Mouse (Mus musculus): ENCODE measurements around the gene Dclk2. TPM values are rescaled to one million over a fixed set of nuclear protein-coding genes. Genes with fewer than 3 reads are reported as not detected.

Gene Dclk2
- polyA plus RNA-seq, 1 experiment from 2014 or later: 5.1 TPM

DNA sequence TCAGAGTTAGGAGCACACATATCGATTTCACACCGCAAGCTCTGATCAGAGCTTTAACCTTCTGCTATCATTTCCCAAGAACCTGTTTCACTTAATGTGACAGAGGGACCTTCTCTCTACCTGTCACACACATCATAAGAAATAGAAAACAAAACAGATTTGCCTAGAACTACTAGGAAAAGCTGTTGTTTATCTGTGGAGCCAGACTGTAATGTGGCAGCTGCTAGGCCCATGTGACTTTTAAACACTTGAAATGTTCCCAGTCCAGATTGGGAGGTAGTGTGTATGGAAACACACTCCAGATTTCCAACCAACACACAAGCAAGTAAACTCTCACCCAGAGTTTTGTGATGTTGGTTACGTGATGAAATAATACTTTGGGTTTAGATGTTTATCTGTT, 136.6 kb downstream of the Dclk2 start:
- H3K4me2 ChIP-seq: no peak overlapping the region
- H3K27ac ChIP-seq (ENCODE audit: poor library complexity, severe bottlenecking): no peak overlapping the region
- no peaks in the 10 kb centered on the region for H3K27me3 ChIP-seq (replicated peaks)
- H3K9me3 ChIP-seq (replicated peaks): no peaks in the 10 kb centered on the region
- no peak overlapping the region for H3K4me3 ChIP-seq
- no peak for ATAC-seq (ENCODE audit: insufficient number of reproducible peaks, low FRiP score)
- H3K36me3 ChIP-seq: no peaks in the 10 kb centered on the region
- H3K9ac ChIP-seq: no peak overlapping the region
- WGBS: 73% methylated on average over 3 of the region's 3 CpGs
- H3K4me1 ChIP-seq (replicated peaks): peaks cover 42% of the 10 kb centered on the region

DNA sequence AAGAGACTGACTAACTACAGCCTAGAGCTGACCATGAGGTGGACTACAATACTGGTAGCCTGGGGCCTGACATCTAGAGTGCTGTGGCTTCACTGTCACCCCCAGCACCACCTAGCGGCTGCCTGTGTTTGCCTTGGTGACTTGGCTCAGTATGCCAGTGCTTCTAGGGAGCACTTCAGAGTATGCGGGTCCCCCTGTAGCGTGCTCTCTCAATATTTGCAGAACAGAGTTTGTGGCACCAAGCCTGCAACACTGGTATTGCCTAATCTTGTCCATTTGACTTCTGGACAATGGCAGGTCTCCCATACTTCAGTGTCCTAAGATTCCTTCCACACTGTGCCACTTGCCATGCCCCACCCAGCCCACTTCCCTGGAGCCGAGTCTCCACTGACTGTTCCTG, 140.9 kb downstream of the Dclk2 start:
- Histone ChIP-seq H3K4me3 (no peak overlapping the region), H3K9me3 (replicated peaks) (no peaks in the 10 kb centered on the region), H3K4me1 (replicated peaks) (peaks cover 32% of the 10 kb centered on the region), H3K4me2 (no peak overlapping the region), H3K27ac (ENCODE audit: poor library complexity, severe bottlenecking) (no peak overlapping the region), H3K9ac (no peak overlapping the region), H3K27me3 (replicated peaks) (no peaks in the 10 kb centered on the region), H3K36me3 (no peaks in the 10 kb centered on the region)
- no peak for ATAC-seq (ENCODE audit: insufficient number of reproducible peaks, low FRiP score)
- 57% methylated on average over 4 of the region's 4 CpGs for WGBS

DNA sequence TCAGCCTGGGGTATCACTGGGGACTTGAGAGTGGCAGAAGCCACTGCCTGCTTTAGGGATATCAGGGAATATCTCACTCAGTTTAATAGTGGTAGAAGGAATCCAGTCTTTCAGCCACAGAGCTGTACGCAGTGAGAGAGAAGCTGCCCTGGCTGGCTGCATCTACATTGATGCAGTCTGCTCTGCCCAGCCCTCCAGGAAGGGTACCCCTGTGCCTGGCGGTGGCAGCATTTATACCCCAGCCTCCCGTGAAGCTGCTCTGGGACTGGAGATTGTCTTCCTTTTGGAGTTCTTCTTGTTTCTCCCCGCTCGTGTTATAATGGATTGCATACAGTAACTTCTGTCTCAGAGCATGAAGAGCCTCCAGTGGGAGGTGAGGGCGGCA, 145.2 kb downstream of the Dclk2 start:
- peaks cover 25% of the 10 kb centered on the region for H3K4me1 ChIP-seq (replicated peaks)
- no peaks in the 10 kb centered on the region for H3K9me3 ChIP-seq (replicated peaks)
- ATAC-seq (ENCODE audit: insufficient number of reproducible peaks, low FRiP score): no peak
- H3K9ac ChIP-seq: 0 out of 2 replicates have a peak overlapping the region, but pooled peaks have one; percentile 20
- no peaks in the 10 kb centered on the region for H3K27me3 ChIP-seq (replicated peaks)
- 76% methylated on average over 6 of the region's 6 CpGs for WGBS
- no peaks in the 10 kb centered on the region for H3K36me3 ChIP-seq
- no peak overlapping the region for H3K27ac ChIP-seq (ENCODE audit: poor library complexity, severe bottlenecking)
- no peak overlapping the region for H3K4me2 ChIP-seq
- no peak overlapping the region for H3K4me3 ChIP-seq

DNA sequence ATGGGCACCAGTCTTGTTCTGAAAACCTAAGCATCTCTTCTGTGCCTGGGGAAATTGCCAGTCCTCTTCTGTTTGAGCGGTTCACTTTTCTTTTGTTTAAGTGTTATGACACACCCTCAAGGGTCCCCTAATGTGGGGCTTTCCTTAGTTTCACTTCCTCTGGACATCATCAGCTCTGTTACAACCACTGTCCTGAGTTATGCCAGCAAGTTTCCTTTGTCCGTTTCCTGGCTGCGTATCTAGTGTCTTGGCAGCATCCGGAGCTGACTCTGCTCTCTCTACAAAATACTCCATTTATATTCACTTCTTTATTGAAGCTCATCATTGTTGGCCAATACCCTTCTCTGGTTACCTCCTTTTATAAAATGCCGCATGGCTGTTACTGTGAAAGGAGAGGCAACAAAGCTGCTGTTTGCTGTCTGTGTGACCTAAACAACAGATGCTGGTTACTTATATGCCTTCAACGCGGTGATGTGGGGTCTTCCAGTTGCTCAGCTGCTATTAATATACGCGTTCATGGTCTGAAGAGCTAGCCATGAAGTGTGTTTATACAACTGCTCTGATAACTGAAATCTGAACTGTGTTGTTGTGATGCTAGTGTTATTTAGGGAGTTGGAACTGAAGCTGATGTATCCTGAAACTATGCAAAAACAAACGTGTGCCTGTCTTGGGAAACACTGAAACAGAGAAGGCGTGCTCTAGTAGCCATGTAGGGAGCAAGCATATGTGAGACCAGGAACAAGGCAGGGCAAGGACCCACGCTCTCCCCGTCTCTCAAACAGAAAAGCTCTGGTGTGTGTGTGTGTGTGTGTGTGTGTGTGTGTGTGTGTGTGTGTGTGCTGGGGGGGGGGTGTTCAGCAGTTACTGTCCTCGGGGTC, 145.8 kb downstream of the Dclk2 start:
- no peaks in the 10 kb centered on the region for H3K27me3 ChIP-seq (replicated peaks)
- no peaks in the 10 kb centered on the region for H3K9me3 ChIP-seq (replicated peaks)
- 55% methylated on average over 14 of the region's 14 CpGs for WGBS
- peak overlapping the region; percentile 65; the same call in 1 of the 2 replicates for H3K27ac ChIP-seq (ENCODE audit: poor library complexity, severe bottlenecking)
- peak; percentile 40; the same call in 1 of the 2 replicates for ATAC-seq (ENCODE audit: insufficient number of reproducible peaks, low FRiP score)
- H3K9ac ChIP-seq: no peak overlapping the region
- H3K4me3 ChIP-seq: no peak overlapping the region
- H3K4me2 ChIP-seq: no peak overlapping the region
- H3K4me1 ChIP-seq (replicated peaks): peaks cover 25% of the 10 kb centered on the region
- no peaks in the 10 kb centered on the region for H3K36me3 ChIP-seq

DNA sequence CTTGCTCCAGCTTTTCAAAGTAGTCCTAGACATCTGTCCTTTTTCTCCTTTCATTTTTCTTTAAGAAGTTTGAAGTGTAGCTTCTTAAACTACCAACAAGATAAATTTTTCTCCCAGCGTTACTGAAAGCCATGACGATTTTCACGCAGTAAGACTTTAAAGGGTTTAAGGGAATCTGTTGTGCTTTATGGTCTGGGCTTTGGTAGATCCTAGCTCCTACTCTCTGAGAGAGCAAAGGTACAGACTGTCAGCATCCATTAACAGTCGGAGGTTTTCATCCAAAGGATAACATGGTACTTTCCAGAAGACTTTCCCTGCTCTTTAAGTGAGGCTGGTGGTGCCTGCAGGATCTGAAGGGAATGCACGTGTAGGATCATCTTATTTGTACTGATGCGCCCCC, 151.7 kb downstream of the Dclk2 start:
- no peak overlapping the region for H3K9ac ChIP-seq
- H3K4me2 ChIP-seq: no peak overlapping the region
- no peaks in the 10 kb centered on the region for H3K36me3 ChIP-seq
- no peak overlapping the region for H3K27ac ChIP-seq (ENCODE audit: poor library complexity, severe bottlenecking)
- WGBS: 64% methylated on average over 6 of the region's 6 CpGs
- H3K27me3 ChIP-seq (replicated peaks): no peaks in the 10 kb centered on the region
- peaks cover 9% of the 10 kb centered on the region for H3K4me1 ChIP-seq (replicated peaks)
- H3K9me3 ChIP-seq (replicated peaks): no peaks in the 10 kb centered on the region
- no peak overlapping the region for H3K4me3 ChIP-seq
- ATAC-seq (ENCODE audit: insufficient number of reproducible peaks, low FRiP score): no peak

DNA sequence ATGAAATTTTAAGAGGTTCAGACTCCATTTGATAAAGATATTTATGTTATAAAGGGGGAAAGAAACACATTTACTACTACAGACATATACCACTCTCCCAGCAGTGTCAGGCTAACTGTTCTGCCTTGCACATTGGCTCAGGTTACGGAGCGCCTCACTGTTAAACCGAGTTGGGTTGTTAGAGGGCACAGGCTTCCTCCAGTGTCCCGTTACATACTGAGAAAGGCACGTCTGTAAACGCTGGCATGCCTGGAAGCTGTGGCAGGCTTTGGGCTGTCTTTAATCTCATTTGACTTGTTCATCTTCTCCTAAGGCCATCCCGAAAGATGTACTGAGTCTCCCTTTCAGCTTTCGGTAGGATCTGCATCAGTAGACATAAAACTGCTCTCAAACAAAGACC, 152.1 kb downstream of the Dclk2 start:
- ATAC-seq (ENCODE audit: insufficient number of reproducible peaks, low FRiP score): no peak
- Histone ChIP-seq H3K9me3 (replicated peaks) (no peaks in the 10 kb centered on the region), H3K36me3 (no peaks in the 10 kb centered on the region), H3K4me2 (no peak overlapping the region), H3K9ac (no peak overlapping the region), H3K27me3 (replicated peaks) (no peaks in the 10 kb centered on the region), H3K27ac (ENCODE audit: poor library complexity, severe bottlenecking) (no peak overlapping the region), H3K4me1 (replicated peaks) (peaks cover 9% of the 10 kb centered on the region), H3K4me3 (no peak overlapping the region)
- 36% methylated on average over 8 of the region's 8 CpGs for WGBS

DNA sequence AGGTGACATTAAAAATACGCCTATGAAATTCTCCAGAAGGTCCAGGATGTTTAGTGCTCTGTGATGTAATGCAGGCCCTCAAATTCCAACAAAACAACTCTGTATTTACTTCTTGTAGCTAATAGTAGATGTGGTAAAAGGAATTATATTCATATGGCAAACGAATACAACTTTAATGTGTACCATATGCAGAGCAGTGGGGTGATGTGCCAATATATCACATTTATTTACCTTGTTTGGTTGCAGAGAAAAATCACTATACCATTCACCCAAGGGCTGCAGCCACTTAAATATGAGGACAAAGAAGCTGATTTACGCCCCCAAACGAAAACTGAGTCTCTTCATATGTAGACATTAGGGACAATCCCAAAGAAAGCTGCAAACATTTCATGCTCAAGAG, 158.2 kb downstream of the Dclk2 start:
- Histone ChIP-seq H3K4me3 (no peak overlapping the region), H3K27me3 (replicated peaks) (no peaks in the 10 kb centered on the region), H3K4me2 (no peak overlapping the region), H3K4me1 (replicated peaks) (no peaks in the 10 kb centered on the region), H3K9me3 (replicated peaks) (no peaks in the 10 kb centered on the region), H3K9ac (no peak overlapping the region), H3K27ac (ENCODE audit: poor library complexity, severe bottlenecking) (no peak overlapping the region), H3K36me3 (no peaks in the 10 kb centered on the region)
- 83% methylated on average over 4 of the region's 4 CpGs for WGBS
- ATAC-seq (ENCODE audit: insufficient number of reproducible peaks, low FRiP score): no peak

DNA sequence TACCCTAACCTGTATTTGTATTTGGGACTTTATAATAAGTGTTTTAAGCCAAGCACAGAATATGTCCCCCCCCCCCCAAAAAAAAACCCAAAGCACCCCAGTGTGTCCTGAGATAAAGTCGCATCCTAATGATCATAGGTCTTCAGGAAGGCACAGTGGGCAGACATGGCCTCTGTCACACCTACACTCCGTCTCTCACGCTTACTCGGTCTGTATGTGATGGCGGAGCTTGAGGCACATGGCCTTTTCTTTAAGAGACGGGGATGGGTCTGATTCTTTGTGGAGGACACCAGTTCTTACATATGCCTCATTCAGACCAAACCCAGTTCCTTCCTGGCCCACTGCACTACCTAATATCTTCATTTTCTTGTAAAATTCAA, 158.6 kb downstream of the Dclk2 start:
- no peak overlapping the region for H3K4me2 ChIP-seq
- H3K4me3 ChIP-seq: no peak overlapping the region
- H3K36me3 ChIP-seq: no peaks in the 10 kb centered on the region
- no peaks in the 10 kb centered on the region for H3K27me3 ChIP-seq (replicated peaks)
- no peak overlapping the region for H3K27ac ChIP-seq (ENCODE audit: poor library complexity, severe bottlenecking)
- WGBS: 85% methylated on average over 6 of the region's 6 CpGs
- H3K9ac ChIP-seq: no peak overlapping the region
- no peaks in the 10 kb centered on the region for H3K4me1 ChIP-seq (replicated peaks)
- ATAC-seq (ENCODE audit: insufficient number of reproducible peaks, low FRiP score): no peak
- H3K9me3 ChIP-seq (replicated peaks): no peaks in the 10 kb centered on the region

DNA sequence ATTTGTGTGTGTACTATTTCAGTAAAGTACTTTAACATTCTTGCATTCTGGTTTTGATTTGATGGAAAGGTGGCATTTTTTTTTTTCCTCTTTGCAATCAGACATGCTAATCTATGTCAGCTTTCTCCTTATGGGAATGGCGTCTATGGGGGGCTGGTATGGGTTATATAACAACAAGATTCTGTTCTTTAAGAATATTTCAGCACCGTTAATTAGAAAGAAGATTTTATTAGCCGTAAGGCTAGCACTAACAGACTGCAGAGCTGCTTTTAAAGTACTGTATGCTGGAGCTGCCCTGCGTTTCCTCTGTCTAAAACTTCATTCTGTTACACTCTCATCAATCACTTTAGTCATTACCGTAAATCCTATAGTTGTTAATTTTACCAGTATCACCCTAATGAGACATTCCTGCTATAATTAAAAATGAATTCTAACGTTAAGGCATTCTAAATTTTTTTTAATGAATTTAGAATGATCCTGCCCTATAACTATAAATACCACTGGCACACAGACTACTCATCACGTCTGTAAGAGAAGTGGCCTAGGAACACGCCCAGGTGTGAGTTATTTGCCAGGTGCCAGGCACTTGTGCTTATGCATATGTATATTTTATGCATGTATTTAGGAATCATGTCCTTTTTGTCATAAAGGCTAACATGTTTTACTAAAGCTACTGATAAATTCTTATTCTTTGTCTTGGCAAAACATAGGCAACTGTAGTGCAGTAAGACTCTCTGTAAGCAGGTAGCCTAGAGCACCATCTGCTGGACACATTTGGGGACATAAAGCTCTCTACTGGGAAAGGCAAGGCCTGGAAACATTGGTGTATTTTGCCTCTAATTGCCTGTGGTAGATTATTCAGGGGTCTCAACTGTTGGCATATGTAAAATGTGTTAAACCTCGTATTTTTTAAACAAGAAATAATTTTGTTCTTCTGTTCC, 159.3 kb downstream of the Dclk2 start:
- Histone ChIP-seq H3K9me3 (replicated peaks) (no peaks in the 10 kb centered on the region), H3K4me2 (no peak overlapping the region), H3K4me1 (replicated peaks) (no peaks in the 10 kb centered on the region), H3K36me3 (no peaks in the 10 kb centered on the region), H3K27ac (ENCODE audit: poor library complexity, severe bottlenecking) (no peak overlapping the region), H3K4me3 (no peak overlapping the region), H3K9ac (no peak overlapping the region), H3K27me3 (replicated peaks) (no peaks in the 10 kb centered on the region)
- ATAC-seq (ENCODE audit: insufficient number of reproducible peaks, low FRiP score): no peak
- 56% methylated on average over 9 of the region's 9 CpGs for WGBS

DNA sequence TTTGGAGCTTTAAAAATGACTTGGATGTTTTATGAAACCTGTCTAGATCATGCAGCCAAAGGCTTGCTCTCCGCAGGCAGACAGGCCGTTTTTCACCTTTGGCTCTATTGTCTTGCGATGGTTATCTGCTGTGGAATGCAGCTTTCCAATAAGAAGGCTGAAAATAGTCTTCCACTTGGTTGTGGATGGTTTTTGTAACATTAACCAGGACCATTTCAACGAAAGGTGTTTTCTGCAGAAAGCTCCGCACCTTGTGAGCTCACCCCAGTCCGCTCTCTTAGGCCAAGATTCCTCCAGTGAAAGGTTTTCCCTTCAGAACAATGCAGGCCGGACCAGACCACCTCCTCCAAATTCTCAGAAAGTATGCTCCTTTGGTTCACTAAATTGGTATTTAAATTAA, 160.2 kb downstream of the Dclk2 start:
- WGBS: 51% methylated on average over 7 of the region's 7 CpGs
- H3K9ac ChIP-seq: no peak overlapping the region
- H3K4me1 ChIP-seq (replicated peaks): no peaks in the 10 kb centered on the region
- no peak overlapping the region for H3K4me2 ChIP-seq
- no peaks in the 10 kb centered on the region for H3K27me3 ChIP-seq (replicated peaks)
- no peaks in the 10 kb centered on the region for H3K9me3 ChIP-seq (replicated peaks)
- H3K27ac ChIP-seq (ENCODE audit: poor library complexity, severe bottlenecking): no peak overlapping the region
- H3K36me3 ChIP-seq: no peaks in the 10 kb centered on the region
- no peak overlapping the region for H3K4me3 ChIP-seq
- no peak for ATAC-seq (ENCODE audit: insufficient number of reproducible peaks, low FRiP score)

DNA sequence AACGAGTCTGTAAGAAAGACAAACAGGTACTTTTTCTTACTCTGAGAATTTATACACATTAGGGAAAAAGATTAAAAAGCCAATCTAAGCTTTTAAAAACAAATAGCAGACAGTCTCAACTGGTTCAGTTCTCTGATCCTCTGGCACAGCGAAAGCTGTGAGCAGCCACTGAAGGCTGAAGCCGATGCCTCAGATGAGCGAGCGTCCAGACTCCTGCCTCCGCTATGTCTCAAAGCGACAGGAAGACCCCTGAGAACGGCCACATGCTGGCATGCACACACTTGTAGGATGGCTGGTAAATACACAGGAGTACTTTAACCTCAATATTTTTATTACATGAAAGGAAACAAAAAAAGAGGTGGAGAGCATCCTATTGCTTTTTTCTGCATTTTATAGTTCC, 160.8 kb downstream of the Dclk2 start:
- Histone ChIP-seq H3K4me2 (peak overlapping the region; percentile 38; the same call in 1 of the 2 replicates), H3K27ac (ENCODE audit: poor library complexity, severe bottlenecking) (no peak overlapping the region), H3K9ac (no peak overlapping the region), H3K9me3 (replicated peaks) (no peaks in the 10 kb centered on the region), H3K27me3 (replicated peaks) (no peaks in the 10 kb centered on the region), H3K36me3 (no peaks in the 10 kb centered on the region), H3K4me3 (no peak overlapping the region), H3K4me1 (replicated peaks) (peaks cover 3% of the 10 kb centered on the region; the same call in 1 of the 2 replicates)
- 68% methylated on average over 8 of the region's 8 CpGs for WGBS
- ATAC-seq (ENCODE audit: insufficient number of reproducible peaks, low FRiP score): no peak

Measured in heart, embryonic 12.5 days (tissue).